Mouse (Mus musculus) heart, postnatal 0 days (tissue): ENCODE measurements around the gene Hikeshi. TPM values are rescaled to one million over a fixed set of nuclear protein-coding genes. Genes with fewer than 3 reads are reported as not detected.
A peak's percentile ranks its signal among the peaks of the same experiment; 100 is the strongest.

Source experiments
- ATAC-seq: fragments of 200-750 bp; cut with Nextera tagmentation; 2 replicates; pipeline ENCODE4 v1.8.0; 2017; ENCODE audit warnings: low read depth, moderate number of reproducible peaks, moderate library complexity; ENCODE audit not compliant: insufficient read depth
- DNase-seq: peaks from one replicate; pipeline ENCODE4 v3.0.0-alpha.2; 2016; ENCODE audit warnings: low spot score
- H3K27ac ChIP-seq: fragments of 300-500 bp; sonication (generic); 2 replicates; pipeline ENCODE4 v1.5.1; 2014; ENCODE audit warnings: low read depth, mild to moderate bottlenecking
- H3K27me3 ChIP-seq: fragments of 300-500 bp; sonication (generic); 2 replicates; pipeline ENCODE4 v1.6.1; 2014; ENCODE audit warnings: low read length, mixed read lengths; ENCODE audit not compliant: control insufficient read depth, insufficient read depth
- H3K36me3 ChIP-seq: fragments of 300-500 bp; sonication (generic); replicated peaks from 2 replicates; pipeline ENCODE4 v1.6.1; 2014; ENCODE audit warnings: low read length, mixed read lengths; ENCODE audit not compliant: control insufficient read depth, insufficient read depth
- H3K4me1 ChIP-seq: fragments of 300-500 bp; sonication (generic); 2 replicates; pipeline ENCODE4 v1.6.1; 2014; ENCODE audit warnings: antibody characterized with exemption; ENCODE audit not compliant: control insufficient read depth, insufficient read depth
- H3K4me2 ChIP-seq: fragments of 300-500 bp; sonication (generic); 2 replicates; pipeline ENCODE4 v1.6.1; 2014; ENCODE audit warnings: low read depth, mild to moderate bottlenecking, low read length, moderate library complexity
- H3K4me3 ChIP-seq: fragments of 300-500 bp; sonication (generic); 2 replicates; pipeline ENCODE4 v1.5.1; 2014; ENCODE audit warnings: low read depth, low read length
- H3K9ac ChIP-seq: fragments of 300-500 bp; sonication (generic); replicated peaks from 2 replicates; pipeline ENCODE4 v1.6.1; 2014; ENCODE audit warnings: low read depth, low read length, mixed read lengths
- H3K9me3 ChIP-seq: fragments of 300-500 bp; sonication (generic); replicated peaks from 2 replicates; pipeline ENCODE4 v1.6.1; 2016; ENCODE audit warnings: low read length; ENCODE audit not compliant: control insufficient read depth
- CTCF ChIP-seq: IDR thresholded peaks from 2 replicates; pipeline ENCODE4 v1.5.1; 2016; ENCODE audit warnings: antibody characterized with exemption, control low read depth, low read depth
- EP300 ChIP-seq: IDR thresholded peaks from 2 replicates; pipeline ENCODE4 v1.6.1; 2016; ENCODE audit warnings: antibody characterized with exemption, low read depth
- WGBS: fragments of 180-500 bp; shearing (Covaris S2); extraction: QIAGEN DNeasy Blood & Tissue Kit; methylation state at CpG from one replicate; pipeline ENCODE4 v1.1.7; 2014; 5-methylcytosine and 5-hydroxymethylcytosine counted together
- polyA plus RNA-seq: library from polyadenylated mRNA; unstranded; fragments of >200 nt; fragmentation: Nextera tagmentation; extraction: Ambion mirVana; gene quantifications from 2 replicates; pipeline ENCODE4 v1.2.1, GENCODE M21; 2015
- total RNA-seq: library from RNA; depleted of rRNA; stranded (reverse); fragments of >200 nt; gene quantifications from 2 replicates; pipeline ENCODE4 v1.2.3, GENCODE M21; 2014; ENCODE audit warnings: low replicate concordance

The Hikeshi gene
- total and polyA plus RNA-seq, 2 experiments from 2014 or later: 90.9 to 120 TPM

DNA sequence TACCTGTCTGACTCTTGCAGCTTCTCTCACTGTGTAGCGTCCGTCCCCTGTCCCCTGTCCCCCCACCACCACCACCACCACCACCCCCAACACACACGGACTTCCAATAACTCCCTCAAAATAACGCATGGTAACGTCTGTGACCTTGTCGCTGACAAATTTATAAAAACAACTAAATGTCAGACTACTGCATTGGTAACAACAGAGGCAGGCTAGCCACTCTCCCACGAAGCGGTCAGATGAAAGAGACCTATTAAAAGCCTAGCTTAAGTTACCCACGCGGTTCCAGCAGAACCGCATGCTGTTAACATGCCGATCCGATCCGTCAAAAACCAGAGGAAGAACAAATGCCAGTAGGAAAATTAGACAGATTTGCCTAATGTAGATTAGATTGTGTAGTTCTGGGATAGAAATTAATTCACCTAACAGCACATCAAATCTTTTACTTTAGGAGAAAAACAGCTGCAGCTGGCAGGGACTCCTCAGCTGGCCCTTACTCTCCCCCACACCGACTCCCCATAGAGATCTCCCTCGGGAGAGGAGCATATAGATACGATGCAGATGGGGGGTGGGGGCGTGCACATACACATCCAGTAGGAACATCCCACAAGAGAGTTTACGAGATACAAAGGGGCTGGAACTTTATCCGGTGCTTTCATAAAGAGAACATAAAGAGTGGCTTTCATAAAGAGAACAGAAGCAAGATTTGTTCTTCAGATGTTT, 31.9 kb downstream of the Hikeshi start:
- no peak overlapping the region for H3K4me3 ChIP-seq
- TF ChIP-seq CTCF: no peak
- TF ChIP-seq EP300: no peak
- ATAC-seq (no peak), DNase-seq (no peak)
- H3K27me3 ChIP-seq: no peaks in the 10 kb centered on the region
- WGBS: 62% methylated on average over 20 of the region's 20 CpGs
- no peak overlapping the region for H3K9ac ChIP-seq
- no peaks in the 10 kb centered on the region for H3K36me3 ChIP-seq
- H3K27ac ChIP-seq: no peak overlapping the region
- H3K4me1 ChIP-seq: no peaks in the 10 kb centered on the region
- H3K4me2 ChIP-seq: no peak overlapping the region
- H3K9me3 ChIP-seq: no peaks in the 10 kb centered on the region

DNA sequence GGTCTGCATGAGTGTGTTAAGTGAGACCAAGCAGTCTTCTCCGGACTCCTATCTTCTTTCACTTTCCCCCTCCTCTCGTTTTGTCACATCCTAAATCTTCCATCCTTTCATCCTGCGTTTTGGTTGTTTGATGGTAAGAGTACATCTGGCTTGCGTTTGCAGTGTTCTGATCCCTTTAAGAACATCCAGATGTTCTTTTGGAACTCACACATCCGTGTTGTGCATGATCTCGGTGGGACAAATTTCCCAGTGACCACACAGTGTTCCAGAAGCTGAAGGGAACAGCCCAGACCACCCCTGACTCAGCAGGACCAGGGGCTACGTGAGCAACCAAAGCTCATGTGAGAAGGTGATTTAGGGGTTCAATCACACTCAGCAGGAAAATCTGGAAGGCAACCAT, 32.6 kb downstream of the Hikeshi start:
- H3K4me2 ChIP-seq: no peak overlapping the region
- H3K27me3 ChIP-seq: no peaks in the 10 kb centered on the region
- 0 out of 2 replicates have a peak, but pooled peaks cover 5% of the 10 kb centered on the region for H3K4me1 ChIP-seq
- H3K27ac ChIP-seq: no peak overlapping the region
- no peak overlapping the region for H3K9ac ChIP-seq
- H3K36me3 ChIP-seq: no peaks in the 10 kb centered on the region
- H3K4me3 ChIP-seq: no peak overlapping the region
- no peaks in the 10 kb centered on the region for H3K9me3 ChIP-seq
- no peak for TF ChIP-seq EP300
- TF ChIP-seq CTCF: no peak
- WGBS: 56% methylated on average over 7 of the region's 7 CpGs
- ATAC-seq (no peak), DNase-seq (no peak)

DNA sequence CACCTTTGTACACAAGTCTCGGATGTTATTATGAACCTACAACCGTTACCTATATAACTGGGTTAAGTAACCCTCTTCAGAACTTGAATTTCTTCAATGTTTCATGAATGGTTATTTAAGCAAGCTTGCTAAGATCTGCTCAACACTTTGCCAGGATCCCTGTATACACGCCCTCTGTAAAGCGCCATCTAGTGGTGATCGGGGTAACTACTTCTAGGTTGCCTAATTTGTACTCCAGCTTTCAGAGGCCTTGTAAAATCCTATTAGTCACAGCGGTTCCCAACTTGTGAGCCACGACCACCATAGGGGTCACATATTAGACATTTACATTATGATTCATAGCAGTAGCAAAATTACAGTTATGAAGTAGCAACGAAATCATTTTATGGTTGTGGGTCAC, 33.1 kb downstream of the Hikeshi start:
- ATAC-seq: peak; percentile 36; the same call in 1 of the 2 replicates
- peak; percentile 78 for DNase-seq
- Histone ChIP-seq H3K4me1 (0 out of 2 replicates have a peak, but pooled peaks cover 5% of the 10 kb centered on the region), H3K27ac (no peak overlapping the region), H3K9me3 (no peaks in the 10 kb centered on the region), H3K4me2 (no peak overlapping the region), H3K27me3 (no peaks in the 10 kb centered on the region), H3K36me3 (no peaks in the 10 kb centered on the region), H3K4me3 (no peak overlapping the region), H3K9ac (no peak overlapping the region)
- 21% methylated on average over 8 of the region's 8 CpGs for WGBS
- TF ChIP-seq CTCF: peak; percentile 92
- TF ChIP-seq EP300: no peak

DNA sequence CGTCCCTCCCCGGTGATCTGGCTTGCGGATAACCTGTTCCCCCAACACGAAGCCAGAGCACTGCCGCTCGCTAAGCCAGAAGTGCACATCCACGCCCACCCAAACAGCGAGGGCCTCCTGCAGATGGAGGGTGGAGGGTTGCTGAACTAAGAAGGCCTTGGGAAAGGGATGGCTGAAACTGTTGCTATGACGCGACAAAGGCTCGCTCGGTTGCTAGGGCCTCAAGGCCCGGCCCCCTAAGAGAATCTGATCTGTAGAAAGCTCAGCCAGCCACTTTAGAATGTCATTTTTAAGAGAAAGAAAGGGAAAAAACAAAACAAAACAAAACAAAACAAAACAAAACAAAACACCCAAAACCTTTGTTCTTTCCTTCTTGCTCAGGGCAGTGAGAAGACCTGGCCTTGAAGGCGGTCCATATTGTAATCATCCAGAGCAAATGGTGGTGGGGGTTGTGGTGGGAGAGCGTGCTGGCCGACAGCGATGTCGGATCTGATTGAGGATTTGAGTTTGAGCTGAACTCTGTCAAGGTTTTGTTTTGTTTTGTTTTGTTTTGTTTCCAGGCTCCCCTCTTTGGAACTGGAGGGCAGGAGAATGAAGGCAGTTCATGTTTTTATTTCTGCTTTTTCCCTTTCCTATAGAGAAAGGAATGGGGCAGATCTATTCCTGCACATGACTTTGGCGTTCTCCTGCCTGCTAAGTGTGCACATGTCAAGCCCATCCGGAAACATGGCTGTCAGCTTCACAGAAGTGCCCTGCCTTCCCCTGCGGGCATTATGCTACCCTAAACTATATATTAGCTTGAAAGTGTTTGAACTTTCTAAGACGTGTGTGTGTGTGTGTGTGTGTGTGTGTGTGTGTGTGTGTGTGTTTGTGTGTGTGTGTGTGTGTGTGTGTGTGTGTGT, 37.3 kb downstream of the Hikeshi start, which contains the start of gene Ccdc81:
TSS of gene Ccdc81 (minus strand) at position 188 of the 902 bp plus-strand sequence.
- no peak within 1 kb of the TSS for H3K9ac ChIP-seq
- no peaks in the 10 kb centered on the region for H3K27me3 ChIP-seq
- no peak for TF ChIP-seq CTCF
- TF ChIP-seq EP300: no peak
- no peak for ATAC-seq
- H3K4me3 ChIP-seq: no peak within 1 kb of the TSS
- peak within 1 kb of the TSS; percentile 9; the same call in 1 of the 2 replicates for H3K4me2 ChIP-seq
- H3K9me3 ChIP-seq: no peaks in the 10 kb centered on the region
- no peak within 1 kb of the TSS for H3K27ac ChIP-seq
- H3K36me3 ChIP-seq: no peaks in the 10 kb centered on the region
- DNase-seq: peak; percentile 12
- WGBS: 36% methylated on average over 22 of the region's 22 CpGs
- H3K4me1 ChIP-seq: 0 out of 2 replicates have a peak, but pooled peaks cover 5% of the 10 kb centered on the region

DNA sequence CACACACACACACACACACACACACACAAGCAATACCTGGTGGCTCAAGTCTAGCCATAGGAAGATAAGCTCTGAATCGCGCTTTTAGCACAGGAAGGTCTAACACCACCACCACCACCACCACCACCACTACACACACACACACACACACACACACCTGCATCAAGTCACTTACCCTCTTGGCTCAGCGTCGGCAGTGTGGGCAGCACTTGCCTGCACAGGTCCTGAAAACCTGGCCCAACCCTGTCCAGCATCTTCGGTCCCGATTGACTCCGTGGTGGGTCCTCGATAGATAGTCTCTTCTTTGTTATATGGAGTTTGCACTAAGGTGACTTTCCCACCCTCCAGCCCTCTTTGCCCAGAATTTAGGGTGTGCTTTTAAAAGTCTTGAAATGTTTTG, 38.0 kb downstream of the Hikeshi start:
- ATAC-seq (no peak), DNase-seq (no peak)
- H3K4me2 ChIP-seq: peak overlapping the region; percentile 9; the same call in 1 of the 2 replicates
- H3K9me3 ChIP-seq: no peaks in the 10 kb centered on the region
- no peak overlapping the region for H3K4me3 ChIP-seq
- no peaks in the 10 kb centered on the region for H3K27me3 ChIP-seq
- TF ChIP-seq EP300: no peak
- TF ChIP-seq CTCF: no peak
- 78% methylated on average over 8 of the region's 8 CpGs for WGBS
- H3K27ac ChIP-seq: no peak overlapping the region
- H3K4me1 ChIP-seq: 0 out of 2 replicates have a peak, but pooled peaks cover 5% of the 10 kb centered on the region
- no peak overlapping the region for H3K9ac ChIP-seq
- no peaks in the 10 kb centered on the region for H3K36me3 ChIP-seq
